Mouse (Mus musculus) neutrophil, adult 59 days (primary cell): ENCODE results near the gene Npas1. TPM values are rescaled to one million over a fixed set of nuclear protein-coding genes. Genes with fewer than 3 reads are reported as not detected.

Source experiments
- total RNA-seq, 2 experiments: library from RNA; stranded (reverse); gene quantifications; 1 replicate in 1 of 2; 2 replicates in 1 of 2; pipeline ENCODE4 v1.2.4; 2023

The Npas1 gene
- under 1 TPM in 1 of 2 experiments, not detected in 1; 0.16 TPM for total RNA-seq

DNA sequence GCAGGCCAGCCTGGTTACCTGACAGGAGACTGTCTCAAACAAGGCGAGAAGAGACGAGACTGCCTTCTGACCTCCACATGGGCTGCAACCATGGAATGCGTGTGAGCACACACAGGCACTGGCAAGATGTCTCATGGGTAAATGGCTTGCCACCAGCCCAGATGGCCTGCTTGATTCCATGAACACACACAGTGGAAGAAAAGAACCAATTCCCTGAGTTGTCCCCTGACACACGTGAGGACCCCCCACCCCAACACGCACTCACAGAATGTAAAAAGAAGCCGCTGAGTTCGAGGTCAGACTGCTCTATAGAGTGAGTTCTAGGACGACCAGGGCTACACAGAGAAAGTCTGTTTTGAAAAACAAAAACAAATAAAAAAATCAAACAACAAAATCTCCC is at the start of gene Npas1:
Npas1 (minus strand) TSS at position 101 of the 400 bp plus-strand sequence.

DNA sequence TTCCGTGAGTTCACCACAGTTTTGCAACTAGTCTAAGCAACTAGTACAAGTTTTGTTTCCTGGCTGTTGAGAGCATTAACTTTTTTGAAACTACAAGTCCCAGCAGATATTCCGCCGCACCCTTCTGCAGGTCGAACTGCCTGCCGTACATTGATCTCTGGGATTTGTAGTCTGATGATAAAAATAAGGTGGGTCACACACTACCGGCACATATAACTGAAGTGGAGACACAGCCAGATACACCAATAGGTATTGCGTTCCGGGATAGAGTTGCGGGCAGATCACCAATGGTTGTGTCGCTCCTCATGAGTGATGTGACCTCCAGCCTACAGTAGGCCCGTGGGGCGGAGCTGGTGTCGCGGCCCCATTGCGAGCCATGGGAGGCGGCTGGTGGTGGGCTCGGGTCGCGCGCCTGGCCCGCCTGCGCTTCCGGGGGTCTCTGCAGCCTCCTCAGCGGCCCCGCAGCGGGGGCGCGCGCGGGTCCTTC is 24.9 kb downstream of the Npas1 start, which contains the start of gene Tmem160:
Tmem160 (plus strand) TSS at position 193 of the 487 bp plus-strand sequence.

Other genes with a start within 250 kb of the Npas1 start
- gene C5ar2, start 233.6 kb downstream of the Npas1 start, total RNA-seq = 10 to 100 TPM; 25.2 to 26.8 TPM
- 100 to 1,000 TPM; 417 to 461 TPM for gene C5ar1, start 218.2 kb downstream of the Npas1 start, total RNA-seq
- 10 to 100 TPM; 13.3 to 15.2 TPM for gene Inafm1, start 204.1 kb downstream of the Npas1 start, total RNA-seq
- 100 to 1,000 TPM; 179 to 201 TPM for gene Ccdc9, start 190.9 kb downstream of the Npas1 start, total RNA-seq
- gene Bbc3, start 169.3 kb downstream of the Npas1 start, total RNA-seq = 10 to 100 TPM; 24.8 to 28.4 TPM
- gene Sae1, start 89.9 kb downstream of the Npas1 start, total RNA-seq = 10 to 100 TPM; 45.6 to 46.9 TPM
- gene Zc3h4, start 76.8 kb downstream of the Npas1 start, total RNA-seq = 10 to 100 TPM; 69.3 to 78.4 TPM
- gene Tmem160, start 24.9 kb downstream of the Npas1 start, total RNA-seq = 10 to 100 TPM; 28.9 to 30.6 TPM
- gene Arhgap35, start 137.3 kb upstream of the Npas1 start, total RNA-seq = 1 to 10 TPM; 3.1 to 3.9 TPM
- gene Ceacam15, start 198.0 kb upstream of the Npas1 start, total RNA-seq = not detected
- gene Ceacam9, start 244.2 kb upstream of the Npas1 start, total RNA-seq = not detected